Mouse (Mus musculus): ENCODE measurements around the gene Papola. TPM values are rescaled to one million over a fixed set of nuclear protein-coding genes. Genes with fewer than 3 reads are reported as not detected.

Gene Papola
- polyA plus RNA-seq, 1 experiment = 78.6 TPM

- TF ChIP-seq CEBPB (IDR thresholded peaks at IDR 0.05; ENCODE audit: insufficient read depth, poor library complexity, severe bottlenecking) = no peak
- TF ChIP-seq TCF3 (IDR thresholded peaks at IDR 0.05; ENCODE audit: insufficient read length, low read depth) = no peak
- TF ChIP-seq MYOG (IDR thresholded peaks at IDR 0.05; ENCODE audit: control insufficient read depth in 1 of 3, insufficient read depth in 1 of 3, insufficient read length in 2 of 3, low read depth in 2 of 3) = no peak
- no peak for TF ChIP-seq POLR2A (IDR thresholded peaks at IDR 0.05; ENCODE audit: insufficient read length, low read depth)
- no peak for TF ChIP-seq E2F4 (IDR thresholded peaks at IDR 0.05; ENCODE audit: insufficient read depth)
- no peak for TF ChIP-seq TCF12 (IDR thresholded peaks at IDR 0.05; ENCODE audit: insufficient read depth, poor library complexity, severe bottlenecking)
- TF ChIP-seq POLR2AphosphoS2 (IDR thresholded peaks at IDR 0.05; ENCODE audit: insufficient read length, low read depth) = no peak
- no peak for TF ChIP-seq REST (IDR thresholded peaks at IDR 0.05; ENCODE audit: insufficient read depth, insufficient read length)
- TF ChIP-seq MAX (IDR thresholded peaks at IDR 0.05; ENCODE audit: low read depth) = no peak
- no peak for TF ChIP-seq USF1 (IDR thresholded peaks at IDR 0.05; ENCODE audit: low read depth)
- no peak for TF ChIP-seq MYOD1 (IDR thresholded peaks at IDR 0.05; ENCODE audit: control insufficient read depth in 1 of 3, insufficient read length in 2 of 3, low read depth in 2 of 3)
- Histone ChIP-seq H3K36me3 (ENCODE audit: control insufficient read depth, insufficient read depth) (no peaks in the 10 kb centered on the region), H3ac (ENCODE audit: control insufficient read depth, insufficient read length) (no peak overlapping the region)
These were observed 25.6 kb upstream of the Papola start for GRCm38 (mm10) chr12:105758911-105759310.

GRCm38 (mm10) chr12:105759849-105760478 lies 24.5 kb upstream of the Papola start:
- Histone ChIP-seq H3ac (ENCODE audit: control insufficient read depth, insufficient read length) (no peak overlapping the region), H3K4me2 (ENCODE audit: low read depth) (no peak overlapping the region), H3K79me2 (ENCODE audit: control insufficient read depth, insufficient read depth) (no peaks in the 10 kb centered on the region), H3K27me3 (ENCODE audit: control insufficient read depth, insufficient read depth, insufficient read length) (peaks cover 10% of the 10 kb centered on the region), H3K4me3 (no peak overlapping the region), H3K36me3 (ENCODE audit: control insufficient read depth, insufficient read depth) (no peaks in the 10 kb centered on the region)
- TF ChIP-seq CEBPB (IDR thresholded peaks at IDR 0.05; ENCODE audit: insufficient read depth, poor library complexity, severe bottlenecking) (no peak), SRF (IDR thresholded peaks at IDR 0.05; ENCODE audit: control insufficient read depth, insufficient read length, low read depth) (no peak), E2F4 (IDR thresholded peaks at IDR 0.05; ENCODE audit: insufficient read depth) (no peak), MYOG (IDR thresholded peaks at IDR 0.05; ENCODE audit: control insufficient read depth in 1 of 3, insufficient read depth in 1 of 3, insufficient read length in 2 of 3, low read depth in 2 of 3) (no peak), MYOD1 (IDR thresholded peaks at IDR 0.05; ENCODE audit: control insufficient read depth in 1 of 3, insufficient read length in 2 of 3, low read depth in 2 of 3) (no peak), REST (IDR thresholded peaks at IDR 0.05; ENCODE audit: insufficient read depth, insufficient read length) (no peak), TCF12 (IDR thresholded peaks at IDR 0.05; ENCODE audit: insufficient read depth, poor library complexity, severe bottlenecking) (no peak), USF1 (IDR thresholded peaks at IDR 0.05; ENCODE audit: low read depth) (no peak), POLR2AphosphoS2 (IDR thresholded peaks at IDR 0.05; ENCODE audit: insufficient read length, low read depth) (no peak), TCF3 (IDR thresholded peaks at IDR 0.05; ENCODE audit: insufficient read length, low read depth) (no peak), POLR2A (IDR thresholded peaks at IDR 0.05; ENCODE audit: insufficient read length, low read depth) (no peak), MAX (IDR thresholded peaks at IDR 0.05; ENCODE audit: low read depth) (no peak)

More at GRCm38 (mm10) chr12:105758911-105759310, 25.6 kb upstream of the Papola start:
- Histone ChIP-seq H3K79me2 (ENCODE audit: control insufficient read depth, insufficient read depth) (no peaks in the 10 kb centered on the region), H3K4me3 (no peak overlapping the region), H3K4me2 (ENCODE audit: low read depth) (no peak overlapping the region), H3K27me3 (ENCODE audit: control insufficient read depth, insufficient read depth, insufficient read length) (peaks cover 10% of the 10 kb centered on the region)

DNA sequence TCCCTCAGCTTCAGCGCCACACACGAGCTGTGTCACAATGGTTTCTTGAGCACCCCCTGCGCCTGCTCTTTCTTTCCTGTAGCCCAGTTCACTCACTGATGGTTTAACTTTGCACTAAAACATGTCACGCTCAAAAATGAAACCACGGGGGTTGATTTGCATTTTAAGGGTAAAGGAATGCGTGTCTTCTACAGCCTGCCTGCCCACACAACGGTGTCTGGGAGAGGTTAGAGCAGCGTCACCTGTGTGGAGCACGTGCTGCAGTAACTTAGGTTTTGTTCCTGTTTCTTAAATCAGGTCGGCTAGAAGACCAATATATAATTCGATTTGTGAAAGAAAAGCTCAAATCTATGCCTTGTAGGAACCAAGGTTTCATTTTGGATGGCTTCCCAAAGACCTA lies 23.3 kb upstream of the Papola start:
- Histone ChIP-seq H3K4me2 (ENCODE audit: low read depth) (no peak overlapping the region), H3K79me2 (ENCODE audit: control insufficient read depth, insufficient read depth) (no peaks in the 10 kb centered on the region), H3K4me3 (no peak overlapping the region), H3K27me3 (ENCODE audit: control insufficient read depth, insufficient read depth, insufficient read length) (peaks cover 14% of the 10 kb centered on the region), H3ac (ENCODE audit: control insufficient read depth, insufficient read length) (no peak overlapping the region), H3K36me3 (ENCODE audit: control insufficient read depth, insufficient read depth) (no peaks in the 10 kb centered on the region)
- TF ChIP-seq POLR2AphosphoS2 (IDR thresholded peaks at IDR 0.05; ENCODE audit: insufficient read length, low read depth) (no peak), MYOD1 (IDR thresholded peaks at IDR 0.05; ENCODE audit: control insufficient read depth in 1 of 3, insufficient read length in 2 of 3, low read depth in 2 of 3) (no peak), SRF (IDR thresholded peaks at IDR 0.05; ENCODE audit: control insufficient read depth, insufficient read length, low read depth) (no peak), REST (IDR thresholded peaks at IDR 0.05; ENCODE audit: insufficient read depth, insufficient read length) (no peak), USF1 (IDR thresholded peaks at IDR 0.05; ENCODE audit: low read depth) (no peak), TCF12 (IDR thresholded peaks at IDR 0.05; ENCODE audit: insufficient read depth, poor library complexity, severe bottlenecking) (no peak), CEBPB (IDR thresholded peaks at IDR 0.05; ENCODE audit: insufficient read depth, poor library complexity, severe bottlenecking) (no peak), MAX (IDR thresholded peaks at IDR 0.05; ENCODE audit: low read depth) (no peak), TCF3 (IDR thresholded peaks at IDR 0.05; ENCODE audit: insufficient read length, low read depth) (no peak), POLR2A (IDR thresholded peaks at IDR 0.05; ENCODE audit: insufficient read length, low read depth) (no peak)

GRCm38 (mm10) chr12:105761629-105762028 lies 22.9 kb upstream of the Papola start:
- peaks cover 14% of the 10 kb centered on the region for H3K27me3 ChIP-seq (ENCODE audit: control insufficient read depth, insufficient read depth, insufficient read length)
- no peak for TF ChIP-seq USF1 (IDR thresholded peaks at IDR 0.05; ENCODE audit: low read depth)
- TF ChIP-seq MYOG (IDR thresholded peaks at IDR 0.05; ENCODE audit: control insufficient read depth in 1 of 3, insufficient read depth in 1 of 3, insufficient read length in 2 of 3, low read depth in 2 of 3) = no peak
- no peak for TF ChIP-seq POLR2A (IDR thresholded peaks at IDR 0.05; ENCODE audit: insufficient read length, low read depth)
- no peak for TF ChIP-seq SRF (IDR thresholded peaks at IDR 0.05; ENCODE audit: control insufficient read depth, insufficient read length, low read depth)
- no peak for TF ChIP-seq POLR2AphosphoS2 (IDR thresholded peaks at IDR 0.05; ENCODE audit: insufficient read length, low read depth)
- no peak for TF ChIP-seq CEBPB (IDR thresholded peaks at IDR 0.05; ENCODE audit: insufficient read depth, poor library complexity, severe bottlenecking)
- no peak for TF ChIP-seq MYOD1 (IDR thresholded peaks at IDR 0.05; ENCODE audit: control insufficient read depth in 1 of 3, insufficient read length in 2 of 3, low read depth in 2 of 3)
- no peak for TF ChIP-seq MAX (IDR thresholded peaks at IDR 0.05; ENCODE audit: low read depth)
- TF ChIP-seq REST (IDR thresholded peaks at IDR 0.05; ENCODE audit: insufficient read depth, insufficient read length) = no peak
- no peak for TF ChIP-seq TCF12 (IDR thresholded peaks at IDR 0.05; ENCODE audit: insufficient read depth, poor library complexity, severe bottlenecking)
- no peak for TF ChIP-seq E2F4 (IDR thresholded peaks at IDR 0.05; ENCODE audit: insufficient read depth)
- H3ac ChIP-seq (ENCODE audit: control insufficient read depth, insufficient read length) = no peak overlapping the region
- H3K4me3 ChIP-seq = no peak overlapping the region
- H3K4me2 ChIP-seq (ENCODE audit: low read depth) = no peak overlapping the region
- no peaks in the 10 kb centered on the region for H3K79me2 ChIP-seq (ENCODE audit: control insufficient read depth, insufficient read depth)
- no peaks in the 10 kb centered on the region for H3K36me3 ChIP-seq (ENCODE audit: control insufficient read depth, insufficient read depth)
